Mouse (Mus musculus) T-cell, adult 2 months (primary cell): ENCODE data around the gene Pcid2.

Experiments used
- DNase-seq: peaks from one replicate; pipeline ENCODE4 v3.0.0; 2022; ENCODE audit warnings: low spot score

The Pcid2 gene

DNA sequence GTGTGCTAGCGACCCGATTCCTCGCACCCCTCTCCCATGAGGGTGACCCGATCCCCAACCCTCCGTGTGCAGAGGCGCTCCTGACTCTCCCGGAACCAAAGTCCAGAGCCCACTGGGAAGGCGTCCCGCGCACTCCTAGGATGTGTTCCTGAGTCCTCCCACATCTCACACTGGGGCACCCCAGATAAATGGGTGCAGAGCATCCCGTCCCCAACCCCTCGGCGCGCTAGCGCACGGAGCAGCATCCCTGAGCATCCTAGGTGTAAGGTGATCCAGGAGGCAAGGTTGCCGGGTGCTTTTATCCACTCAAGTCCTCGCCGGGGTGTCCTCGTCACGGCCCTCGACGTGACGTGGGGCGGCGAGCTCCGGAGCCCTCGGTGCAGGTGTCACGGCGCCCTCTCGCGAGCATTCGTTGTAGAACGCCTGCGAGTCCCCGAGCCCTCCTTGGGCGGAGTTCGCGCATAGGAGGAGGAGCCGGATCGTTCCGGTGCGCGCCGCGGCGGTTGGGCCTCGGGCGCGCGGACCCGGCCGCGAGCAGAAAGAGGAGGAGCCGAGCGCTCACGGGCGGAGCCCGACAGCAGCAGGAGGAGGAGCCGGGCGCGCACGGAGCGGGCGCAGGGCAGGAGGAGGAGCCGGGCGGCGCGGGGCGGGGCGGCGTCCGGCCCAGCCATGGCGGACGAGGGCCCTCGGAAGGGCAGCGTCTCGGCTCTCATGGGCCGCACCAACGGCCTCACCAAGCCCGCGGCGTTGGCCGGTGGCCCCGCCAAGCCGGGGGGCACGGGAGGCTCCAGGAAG, at the start of gene Pcid2, which contains the start of gene Cul4a:
Gene Pcid2, minus strand, starts transcription at position 373 of the 795 bp plus-strand sequence.
Gene Cul4a, plus strand, starts transcription at position 535 of the 795 bp plus-strand sequence.
- DNase-seq = peak; percentile 98

DNA sequence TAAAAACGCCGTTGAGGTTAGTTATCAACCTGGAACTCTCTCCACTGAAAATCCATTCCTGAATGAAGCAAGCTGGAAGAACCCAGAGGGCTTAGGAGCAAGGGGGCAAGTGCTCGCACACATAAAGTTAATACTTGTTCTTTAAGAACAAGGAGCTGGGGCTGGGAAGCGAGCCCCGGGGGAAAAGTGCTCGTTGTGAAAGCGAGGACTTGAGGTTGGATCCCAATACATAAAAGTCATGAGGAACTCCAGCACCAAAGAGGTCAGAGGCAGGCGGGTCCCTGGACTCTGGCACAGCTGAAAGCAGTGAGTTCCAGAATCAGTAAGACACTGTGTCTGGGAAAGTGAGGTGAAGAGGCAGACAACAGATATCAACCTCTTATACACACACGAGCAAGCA, 48.8 kb upstream of the Pcid2 start:
- DNase-seq = no peak

- no peak for DNase-seq
Measured at GRCm38 (mm10) chr8:13150929-13151328, 45.7 kb upstream of the Pcid2 start.

GRCm38 (mm10) chr8:13149866-13150265, 44.6 kb upstream of the Pcid2 start:
- DNase-seq = no peak

GRCm38 (mm10) chr8:13149287-13149686, 44.0 kb upstream of the Pcid2 start:
- DNase-seq = no peak

DNA sequence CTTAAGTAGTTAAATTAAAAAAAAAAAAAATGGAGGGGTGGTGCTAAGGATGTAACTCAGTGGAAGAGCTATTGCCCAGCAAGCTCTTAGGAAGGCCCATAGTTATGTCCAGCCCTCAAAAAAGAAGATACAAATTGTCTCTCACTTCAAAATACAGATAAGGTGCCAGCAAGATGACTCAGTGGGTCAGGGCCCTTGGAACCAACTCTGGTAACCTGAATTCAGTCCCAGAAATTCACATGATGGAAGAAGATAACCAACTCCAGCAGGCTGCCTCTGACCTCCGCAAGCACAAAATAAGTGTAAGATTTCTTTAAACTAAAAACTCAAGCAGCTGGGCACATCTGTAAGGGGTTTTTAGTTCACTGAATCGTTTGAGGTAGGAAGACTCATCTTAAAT, 43.2 kb upstream of the Pcid2 start:
- no peak for DNase-seq

DNA sequence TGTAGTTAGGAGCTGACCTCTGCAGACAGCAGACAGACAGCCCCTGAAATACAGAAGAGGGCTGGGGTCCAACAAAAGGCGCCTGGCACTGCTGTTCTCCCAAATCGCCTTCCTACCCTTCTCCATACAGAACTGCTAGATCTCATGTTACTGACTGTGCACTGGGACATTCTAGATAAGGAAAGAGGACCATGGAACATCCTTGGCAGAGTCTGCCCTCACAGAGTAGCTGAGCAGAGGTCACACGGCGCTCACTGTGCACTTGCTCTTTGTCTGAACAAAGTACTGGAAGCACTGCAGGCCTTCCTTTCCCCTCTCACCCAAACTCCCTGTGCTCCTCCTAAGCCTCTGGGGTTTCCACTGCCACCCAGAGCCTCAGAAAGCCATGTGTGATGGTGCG, 36.4 kb upstream of the Pcid2 start:
- no peak for DNase-seq

DNA sequence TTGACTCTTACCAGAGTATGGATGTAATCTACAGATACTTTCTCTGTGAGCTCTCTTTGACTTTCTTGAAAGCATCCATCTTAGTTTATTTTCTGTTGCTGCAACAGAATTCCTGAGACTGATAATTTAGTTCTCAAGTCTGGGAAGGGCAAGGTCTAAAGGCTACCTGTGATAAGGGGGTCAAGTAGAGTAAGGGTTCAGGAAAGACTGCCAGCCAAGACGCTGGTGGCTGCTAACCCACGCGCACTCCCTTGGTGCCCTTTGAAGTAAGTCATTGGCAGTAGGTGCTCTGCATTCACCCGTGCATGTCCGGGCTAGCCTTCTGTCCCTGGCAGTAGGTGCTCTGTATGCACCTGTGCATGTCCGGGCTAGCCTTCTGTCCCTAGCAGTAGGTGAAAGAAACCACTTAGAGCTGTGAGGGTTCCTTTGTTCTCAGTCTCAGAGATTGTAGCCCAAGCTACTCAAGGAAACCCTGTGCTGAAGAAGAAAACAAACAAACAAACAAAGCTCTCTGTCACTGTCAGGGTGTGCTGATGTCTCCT, 34.5 kb upstream of the Pcid2 start:
- no peak for DNase-seq

DNA sequence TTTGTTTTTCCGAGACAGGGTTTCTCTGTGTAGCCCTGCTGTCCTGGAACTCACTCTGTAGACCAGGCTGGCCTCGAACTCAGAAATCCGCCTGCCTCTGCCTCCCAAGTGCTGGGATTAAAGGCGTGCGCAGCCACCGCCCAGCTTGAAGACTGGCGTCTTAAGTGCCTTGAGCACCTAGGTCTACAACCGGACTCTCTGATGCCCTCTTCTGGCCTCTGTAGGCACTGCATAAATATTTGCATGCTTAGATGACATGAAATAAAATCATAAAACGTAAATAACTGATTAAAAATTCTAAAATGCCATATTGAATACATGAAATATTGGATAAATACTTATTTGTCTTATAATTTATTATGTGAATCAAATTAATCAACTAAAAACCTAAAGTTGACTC, 27.0 kb upstream of the Pcid2 start:
- peak; percentile 42 for DNase-seq

- DNase-seq = no peak
Measured at GRCm38 (mm10) chr8:13124897-13125296, 19.6 kb upstream of the Pcid2 start.

GRCm38 (mm10) chr8:13122887-13123421, 17.7 kb upstream of the Pcid2 start:
- no peak for DNase-seq

DNA sequence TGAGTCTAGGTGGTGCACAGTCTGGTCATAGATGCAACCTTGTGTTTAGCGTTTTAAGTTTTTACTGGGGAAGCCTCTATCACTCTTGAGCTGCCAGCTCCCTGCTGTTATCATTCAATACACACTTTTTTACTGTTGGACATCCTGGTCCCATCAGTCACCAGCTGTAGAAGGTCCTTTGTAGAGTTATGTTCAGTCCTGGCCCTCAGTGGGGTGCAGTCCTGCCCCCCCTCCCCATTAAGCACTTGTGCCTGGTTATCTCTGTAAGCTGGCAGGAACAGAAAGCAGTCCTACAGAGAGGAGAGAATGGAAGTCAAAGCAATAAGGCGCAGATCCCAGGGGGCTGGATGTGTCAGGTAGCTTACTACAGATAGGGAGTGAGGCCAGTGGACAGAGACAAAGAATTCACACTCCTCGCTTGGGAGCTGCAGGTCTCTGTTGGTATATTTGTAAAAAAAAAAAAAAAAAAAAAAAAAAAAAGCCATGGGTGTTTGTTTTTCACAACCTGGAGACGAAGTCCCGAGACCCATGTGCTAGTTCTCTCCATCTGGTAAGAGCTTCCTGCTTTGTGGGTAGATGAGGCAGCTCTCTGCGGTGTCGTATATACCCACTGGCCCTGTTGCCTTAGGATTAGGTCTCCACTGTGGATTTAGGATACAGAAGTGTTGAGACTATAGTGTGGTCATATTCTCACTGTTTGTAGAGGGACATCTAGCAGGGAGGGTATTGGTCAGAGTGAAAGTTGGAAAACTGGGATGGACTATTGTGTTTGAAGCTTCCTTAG, 15.8 kb upstream of the Pcid2 start:
- no peak for DNase-seq

GRCm38 (mm10) chr8:13118516-13118915, 13.3 kb upstream of the Pcid2 start:
- no peak for DNase-seq

- DNase-seq = no peak
Measured at GRCm38 (mm10) chr8:13117096-13117495, 11.8 kb upstream of the Pcid2 start.

- DNase-seq = no peak
Measured at GRCm38 (mm10) chr8:13113232-13113631, 8.0 kb upstream of the Pcid2 start.

GRCm38 (mm10) chr8:13111917-13112316, 6.7 kb upstream of the Pcid2 start:
- DNase-seq = no peak

DNA sequence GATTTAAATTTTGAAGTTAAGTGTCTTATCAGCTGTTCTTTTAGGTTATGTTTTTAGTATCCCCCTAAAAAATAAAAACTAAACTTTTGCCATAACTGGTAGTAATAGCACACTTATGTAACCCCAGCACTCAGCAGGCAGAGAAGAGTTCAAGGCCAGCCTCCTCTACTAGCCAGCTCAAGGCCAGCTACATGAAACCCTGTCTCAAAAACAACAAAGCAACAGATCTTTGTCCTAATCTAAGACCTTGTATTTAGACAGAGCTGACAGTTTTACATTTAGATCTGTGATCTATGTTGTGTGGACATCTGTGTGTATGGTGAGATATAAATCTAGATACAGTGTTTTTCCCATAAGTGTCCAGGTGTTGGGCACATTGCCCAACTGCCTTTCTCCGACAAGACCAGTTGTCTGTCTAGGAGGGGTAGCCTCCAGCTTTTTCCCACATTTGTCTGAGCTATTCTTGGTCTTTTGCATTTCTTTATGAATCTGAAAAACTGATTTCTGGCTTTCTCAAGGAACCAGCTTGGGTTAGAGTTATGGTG, 4.2 kb upstream of the Pcid2 start:
- DNase-seq = no peak

DNA sequence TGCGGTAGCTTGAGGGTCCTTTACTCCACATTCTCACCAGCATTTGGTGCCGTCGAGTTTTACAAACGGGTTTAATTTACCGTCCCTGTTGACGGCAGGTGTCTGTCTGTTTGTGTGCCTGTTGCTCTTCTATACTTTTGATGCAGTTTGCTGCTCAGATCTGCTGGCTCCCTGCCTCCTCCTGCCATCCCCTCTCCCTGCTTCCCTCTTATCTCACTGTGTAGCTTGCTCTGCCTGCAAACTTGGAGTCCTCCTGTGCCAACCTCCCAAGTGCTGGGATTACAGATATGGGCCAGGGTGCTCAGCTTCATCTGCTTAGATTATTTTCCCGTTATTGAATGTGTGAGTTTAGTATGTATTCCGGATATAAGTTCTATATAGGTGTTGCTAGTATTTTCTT, 3.7 kb upstream of the Pcid2 start:
- DNase-seq = no peak

GRCm38 (mm10) chr8:13107990-13108638, 2.9 kb upstream of the Pcid2 start:
- no peak for DNase-seq

DNA sequence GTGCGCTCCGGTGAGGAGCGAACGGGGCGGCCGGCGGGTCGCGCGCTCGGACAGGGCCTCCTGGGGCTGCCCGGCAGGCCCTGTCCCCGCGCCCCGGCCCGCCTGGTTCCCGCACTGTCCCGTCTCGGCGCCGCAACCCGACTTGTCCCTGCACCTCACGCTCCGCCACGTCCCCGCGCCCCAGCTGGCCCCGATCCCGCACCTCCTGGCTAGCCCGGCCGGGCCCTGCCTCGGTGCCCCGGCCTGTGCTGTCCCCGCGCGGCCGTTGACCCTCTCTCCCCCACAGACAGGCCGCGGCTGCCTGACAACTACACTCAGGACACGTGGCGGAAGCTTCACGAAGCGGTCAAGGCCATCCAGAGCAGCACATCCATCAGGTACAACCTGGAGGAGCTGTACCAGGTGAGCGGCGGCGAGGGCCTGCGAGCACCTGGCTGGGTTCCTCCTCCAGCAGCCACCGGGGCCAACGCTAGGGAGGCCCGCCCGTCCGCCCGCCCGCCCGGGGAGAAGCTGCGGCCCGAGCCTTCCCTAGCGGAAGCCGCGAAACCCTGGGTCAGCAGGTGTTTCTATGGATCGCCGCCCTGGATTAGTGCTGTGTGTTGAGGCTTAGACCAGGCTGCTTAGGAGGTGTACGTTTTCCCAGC, 771 bp upstream of the Pcid2 start:
- DNase-seq = peak; percentile 34

DNA sequence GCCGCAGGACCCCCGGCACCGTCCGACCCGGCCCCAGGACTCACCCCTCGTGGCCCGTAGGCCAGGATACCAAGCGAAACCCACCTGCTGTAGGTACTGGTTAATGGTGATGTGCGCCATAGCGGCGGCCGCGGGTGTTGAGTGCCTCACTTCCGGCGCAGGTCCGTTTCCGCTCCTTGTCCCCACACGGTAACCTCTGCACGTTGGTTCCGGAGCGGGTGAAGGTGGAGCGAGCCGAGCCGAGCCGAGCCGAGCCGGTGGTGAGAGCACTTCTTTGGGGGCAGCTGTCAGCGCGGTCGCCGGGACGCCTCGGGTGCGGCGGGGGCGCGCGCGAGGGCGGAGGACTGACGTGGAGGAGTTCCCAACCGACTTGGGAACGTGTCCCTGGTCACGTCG, 570 bp downstream of the Pcid2 start:
- DNase-seq = peak; percentile 87
